Mouse (Mus musculus): ENCODE measurements around the gene 1700025G04Rik.

Gene 1700025G04Rik

DNA sequence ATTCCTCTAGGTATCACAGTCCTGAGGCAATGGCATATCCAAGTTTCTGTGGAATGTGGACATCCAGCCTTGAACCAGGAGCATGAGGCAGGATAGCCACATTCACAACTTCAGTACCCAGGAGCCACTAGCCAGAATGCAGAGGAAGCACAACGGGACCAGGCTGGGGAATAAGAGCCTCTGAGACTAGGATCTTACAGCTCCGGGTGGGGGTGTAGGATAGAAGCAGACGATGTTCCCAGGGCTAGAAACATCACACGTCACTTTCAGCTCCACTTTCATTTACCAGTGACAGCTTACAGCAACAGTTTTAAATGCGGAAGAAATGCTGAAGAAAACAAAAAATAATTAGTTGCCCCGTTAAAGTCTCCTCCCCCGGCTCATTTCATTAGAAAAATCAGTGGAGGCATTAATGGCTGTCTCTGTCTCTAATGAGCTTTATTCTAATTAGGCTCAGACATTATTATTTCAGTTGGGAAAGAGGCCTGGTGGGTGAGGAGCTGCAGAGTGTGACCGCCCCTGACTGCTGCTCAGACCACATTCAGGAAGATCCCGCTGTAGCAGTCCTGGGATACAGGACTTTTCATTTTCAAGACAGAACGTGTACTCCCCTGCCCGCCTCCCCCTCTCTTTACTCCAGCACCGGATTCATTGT is 189.1 kb downstream of the 1700025G04Rik start:
- DNase-seq (ENCODE audit: low spot score in 2 of 2), result no peak

DNA sequence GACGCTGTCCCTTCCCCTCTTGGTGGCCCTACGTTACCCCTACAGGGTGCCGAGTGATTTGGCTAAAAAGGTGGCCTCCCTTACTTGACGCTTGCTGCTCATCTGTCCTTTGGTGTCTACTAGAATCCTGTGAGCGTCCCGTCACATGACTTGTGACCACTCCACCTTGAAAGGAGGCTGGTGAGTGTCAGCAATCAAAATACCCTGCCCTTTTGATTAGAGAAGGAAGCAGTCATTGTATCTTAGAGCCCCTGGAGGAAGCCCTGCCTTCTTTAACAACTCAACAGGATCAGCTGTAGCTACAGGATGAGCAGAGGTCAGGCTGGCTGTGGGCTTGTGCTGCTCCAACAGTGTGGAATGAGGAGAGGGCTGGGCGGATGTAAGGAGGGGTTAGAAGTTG is 190.0 kb downstream of the 1700025G04Rik start:
- DNase-seq (ENCODE audit: low spot score in 2 of 2), result no peak

DNA sequence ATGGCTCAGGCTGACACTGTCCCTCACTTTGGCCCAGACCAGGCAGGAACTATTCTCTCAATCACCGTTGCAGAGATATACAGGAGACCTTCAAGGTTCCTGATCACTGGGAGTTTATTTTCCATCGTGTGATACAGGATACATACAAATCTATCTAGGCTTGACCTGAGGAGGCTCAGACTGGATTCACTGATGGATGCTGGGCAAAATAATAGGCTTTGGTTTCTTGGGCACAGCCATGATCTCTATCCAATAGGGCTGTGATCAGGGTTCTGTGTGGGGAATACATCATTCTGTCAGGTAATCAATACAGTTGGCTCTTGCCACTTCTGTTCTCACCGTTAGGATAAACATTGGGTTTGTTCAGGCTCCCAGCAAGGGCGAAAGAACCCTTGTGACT is 194.5 kb downstream of the 1700025G04Rik start:
- no peak for DNase-seq (ENCODE audit: low spot score in 2 of 2)

DNA sequence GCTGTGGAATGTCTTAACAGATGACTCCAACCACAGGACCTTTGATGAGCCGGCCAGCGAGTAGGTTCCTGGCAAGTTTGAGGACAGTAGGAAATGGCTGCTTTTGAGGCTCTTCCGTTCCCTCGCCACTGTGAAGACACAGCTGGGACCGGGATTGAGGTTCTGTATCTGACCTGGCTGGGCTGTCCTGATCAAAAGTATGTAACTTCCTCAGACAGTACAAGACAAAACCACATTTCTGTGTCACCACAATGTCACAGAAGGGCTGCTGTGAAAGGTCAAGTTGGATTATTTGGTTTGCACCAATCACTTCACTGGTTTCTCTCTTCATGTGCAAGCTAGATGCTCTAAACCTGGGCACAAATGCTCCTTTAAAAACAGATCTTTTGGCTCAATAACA is 195.9 kb downstream of the 1700025G04Rik start:
- DNase-seq (ENCODE audit: low spot score in 2 of 2), result no peak

DNA sequence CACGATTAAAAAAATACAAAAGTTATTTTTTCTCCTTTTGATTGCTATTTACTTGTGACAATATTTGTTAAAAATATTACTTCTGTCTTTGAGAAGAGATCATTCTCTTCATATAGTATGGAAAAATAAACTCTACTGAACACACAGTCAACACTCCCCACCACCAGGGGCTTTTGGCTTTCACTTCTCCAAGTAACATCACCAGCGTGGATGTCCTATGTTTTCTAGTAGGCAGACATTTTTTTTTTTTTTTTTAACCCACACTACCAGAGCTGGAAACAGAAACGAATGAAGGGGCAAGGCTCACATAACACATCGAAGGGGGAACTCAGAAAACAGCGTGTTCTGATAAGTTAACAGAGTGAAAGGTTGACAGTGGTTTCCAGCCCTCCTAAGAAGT is 197.9 kb downstream of the 1700025G04Rik start:
- DNase-seq (ENCODE audit: low spot score in 2 of 2), result no peak

DNA sequence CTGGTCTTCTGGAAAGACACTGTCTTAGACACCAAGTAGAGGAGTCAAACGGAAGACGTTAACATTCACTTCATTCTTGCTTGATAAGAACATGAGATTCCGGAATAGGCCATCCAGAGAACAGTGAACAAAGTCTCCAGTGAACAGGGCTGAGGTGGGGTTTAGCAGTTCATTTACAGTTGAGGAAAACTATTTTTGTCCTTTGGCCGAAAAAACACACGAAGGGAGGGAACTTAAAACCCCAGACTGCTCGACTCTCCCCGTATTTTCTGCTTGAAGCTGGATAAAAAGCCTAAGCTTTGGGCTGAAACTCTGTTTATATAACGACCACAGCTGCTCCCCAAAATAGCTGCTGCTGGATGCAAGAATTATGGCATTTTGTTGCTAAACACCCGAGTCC is 198.7 kb downstream of the 1700025G04Rik start:
- DNase-seq (ENCODE audit: low spot score in 2 of 2), result no peak

DNA sequence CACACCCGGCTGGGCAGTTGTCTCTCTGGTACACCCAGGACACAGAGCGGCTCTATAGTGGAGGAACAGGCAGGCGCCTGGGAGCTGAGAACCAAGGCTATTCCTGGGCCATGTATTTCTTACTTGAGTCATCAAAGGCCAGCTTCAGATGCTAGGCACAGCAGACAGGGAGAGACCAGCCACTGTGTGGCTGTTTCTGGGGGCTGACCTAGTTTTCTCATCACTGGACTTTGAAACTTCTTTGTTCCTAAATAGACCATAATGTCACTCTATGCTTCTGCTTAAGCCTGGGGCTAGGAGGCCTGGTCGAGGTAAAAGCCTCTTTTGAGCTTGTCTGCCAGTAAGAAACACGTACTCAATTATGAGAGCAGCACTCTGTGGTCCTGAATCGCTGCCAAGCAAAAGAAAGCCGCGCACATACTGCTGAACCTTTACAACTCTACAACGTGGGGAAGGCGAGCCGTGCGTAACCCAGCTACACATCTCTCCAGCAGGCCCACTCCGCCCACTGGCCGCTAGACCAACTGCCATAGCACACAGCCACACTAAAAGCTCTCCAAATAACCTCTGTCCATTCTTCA is 199.8 kb downstream of the 1700025G04Rik start:
- peak; percentile 33 to 44 for DNase-seq (ENCODE audit: low spot score in 2 of 2)

DNA sequence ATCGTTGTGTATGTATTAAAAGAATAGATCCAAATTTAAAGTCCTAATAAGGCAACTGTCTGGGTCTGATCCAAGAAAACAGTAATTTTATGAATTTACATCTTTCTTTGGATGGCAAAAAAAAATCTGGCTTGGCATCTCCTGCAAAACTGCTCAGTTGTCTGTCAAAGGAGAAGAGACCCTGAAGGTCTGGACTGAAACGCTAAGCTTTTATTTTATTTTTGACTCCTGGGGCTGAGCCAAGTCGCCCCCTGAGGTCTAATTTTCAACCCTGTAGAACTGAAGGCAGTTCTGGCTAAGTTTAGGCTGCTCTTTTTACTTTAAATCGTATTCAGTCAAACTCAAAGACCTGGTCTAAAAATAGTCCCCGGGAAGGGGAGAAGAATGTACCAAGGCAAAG is 202.3 kb downstream of the 1700025G04Rik start:
- DNase-seq (ENCODE audit: low spot score in 2 of 2), result no peak

DNA sequence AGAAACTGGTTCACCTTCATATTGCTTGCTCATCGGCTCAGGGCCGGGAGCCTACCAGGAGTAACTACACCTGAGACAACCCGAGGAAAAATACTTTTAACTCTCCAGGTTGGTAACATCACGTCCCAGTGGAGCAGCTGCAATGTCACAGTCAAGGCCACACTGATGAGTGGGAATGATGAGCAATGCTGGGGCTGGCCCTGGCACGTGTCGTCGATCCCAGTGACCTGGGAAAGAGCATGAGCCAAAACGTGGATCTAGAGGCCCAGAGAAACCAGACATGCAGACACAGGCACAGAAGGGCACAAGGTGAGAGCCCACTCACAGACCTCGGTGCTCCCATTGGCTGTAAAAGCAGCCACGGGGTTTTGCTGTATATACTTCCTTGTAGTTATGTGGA is 202.8 kb downstream of the 1700025G04Rik start:
- DNase-seq (ENCODE audit: low spot score in 2 of 2), result no peak

DNA sequence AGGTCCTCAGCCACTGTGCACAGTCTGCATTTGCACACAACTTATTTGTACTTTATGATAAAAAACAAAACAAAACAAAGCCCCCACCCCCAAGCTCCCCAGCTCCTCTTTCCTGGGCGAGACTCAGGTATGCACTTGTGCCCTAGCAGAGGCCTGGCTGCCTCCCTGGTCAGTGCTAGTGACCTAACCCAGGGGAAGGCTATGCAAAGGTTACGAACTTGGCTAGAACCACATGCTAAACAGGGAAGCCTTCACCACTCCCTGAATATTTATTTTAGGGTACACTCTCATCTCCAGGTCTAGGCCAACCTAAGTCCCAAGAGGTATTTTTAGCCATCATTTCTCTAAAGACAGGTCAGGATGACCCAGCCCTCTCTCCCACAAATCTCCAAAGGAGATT is 203.8 kb downstream of the 1700025G04Rik start:
- no peak for DNase-seq (ENCODE audit: low spot score in 2 of 2)

DNA sequence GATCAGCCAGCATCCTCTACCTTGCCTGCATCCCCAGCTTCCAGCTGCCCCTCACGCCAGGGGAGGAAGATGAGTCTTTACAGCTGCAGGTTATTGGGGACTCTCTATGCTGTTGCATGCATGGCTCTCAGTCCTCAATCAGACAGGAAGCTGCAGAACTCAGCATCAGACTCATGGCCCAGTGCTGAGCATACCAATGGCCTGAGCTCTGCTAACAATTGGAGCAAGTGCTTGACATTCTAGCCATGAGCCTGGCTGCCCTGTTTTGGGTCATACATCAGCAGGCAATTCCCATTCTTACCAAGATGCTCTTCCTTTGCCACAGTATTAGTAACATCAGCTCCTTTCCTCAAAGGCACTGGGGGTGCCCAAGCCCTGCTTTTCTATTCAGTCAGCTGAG is 208.7 kb downstream of the 1700025G04Rik start:
- DNase-seq (ENCODE audit: low spot score in 2 of 2), result no peak

DNA sequence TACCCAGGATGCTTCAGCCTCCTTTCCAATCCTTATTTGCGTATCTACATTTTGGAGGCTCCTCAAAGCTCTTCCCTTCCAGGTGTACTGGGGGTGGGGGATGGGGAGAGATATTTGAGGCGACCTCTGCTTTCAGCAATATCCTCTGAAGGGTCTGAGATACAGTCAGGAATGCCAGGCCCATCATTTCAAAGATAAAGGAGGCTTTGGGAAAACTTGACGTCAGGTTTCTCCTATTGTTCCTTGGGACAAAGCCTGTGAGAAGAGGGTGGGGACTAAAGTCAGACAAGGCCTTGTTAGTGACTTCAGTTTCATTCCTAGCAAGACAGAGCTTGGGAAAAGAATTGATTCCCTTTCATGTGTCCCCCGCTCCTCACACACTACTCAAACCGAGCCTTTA is 209.2 kb downstream of the 1700025G04Rik start:
- no peak for DNase-seq (ENCODE audit: low spot score in 2 of 2)

DNA sequence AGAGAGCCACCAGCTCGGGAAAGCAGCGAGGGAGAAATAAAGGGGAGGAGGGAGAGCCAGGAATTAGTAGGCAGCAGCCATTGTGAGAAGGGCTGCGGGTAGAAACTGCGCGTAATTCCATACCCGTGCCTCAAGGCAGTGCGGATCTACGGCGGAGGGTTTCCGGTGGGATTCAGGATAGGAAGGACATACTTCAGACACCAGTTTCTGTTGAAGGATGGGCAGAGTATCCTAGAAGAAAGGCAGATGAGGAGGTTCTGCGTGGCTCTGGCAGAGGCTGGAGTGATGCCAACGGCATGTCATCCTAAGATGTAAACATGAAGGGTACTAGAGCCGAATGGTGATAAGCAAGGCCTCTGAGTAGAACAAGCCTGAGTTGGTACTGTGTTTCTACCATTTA is 210.0 kb downstream of the 1700025G04Rik start:
- DNase-seq (ENCODE audit: low spot score in 2 of 2), result no peak

DNA sequence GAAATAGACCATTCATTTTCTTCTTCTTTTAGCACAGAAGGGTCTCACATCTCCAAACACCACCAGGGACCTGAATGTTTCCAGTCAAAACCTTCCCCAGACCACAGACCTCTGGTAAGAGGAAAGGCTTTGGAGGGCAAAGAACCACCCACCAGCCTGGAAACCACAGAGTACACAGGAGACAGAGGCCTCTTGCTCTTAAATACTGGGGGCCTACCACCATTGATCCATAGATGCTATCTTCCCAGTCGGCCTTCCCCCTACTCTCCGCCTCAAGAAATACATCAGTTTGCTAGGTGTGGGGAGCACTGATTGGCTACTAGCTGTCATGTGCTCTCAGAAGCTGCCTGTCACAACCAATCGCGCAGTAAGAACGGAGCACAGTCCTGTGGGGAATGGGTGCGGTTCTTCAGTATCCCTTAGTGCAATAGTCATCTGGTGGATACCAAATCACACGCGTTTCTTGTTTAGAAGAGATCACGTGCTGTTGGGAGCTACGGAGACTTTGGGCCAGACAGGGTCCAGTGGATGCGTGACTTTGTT is 210.5 kb downstream of the 1700025G04Rik start:
- DNase-seq (ENCODE audit: low spot score in 2 of 2), result no peak

DNA sequence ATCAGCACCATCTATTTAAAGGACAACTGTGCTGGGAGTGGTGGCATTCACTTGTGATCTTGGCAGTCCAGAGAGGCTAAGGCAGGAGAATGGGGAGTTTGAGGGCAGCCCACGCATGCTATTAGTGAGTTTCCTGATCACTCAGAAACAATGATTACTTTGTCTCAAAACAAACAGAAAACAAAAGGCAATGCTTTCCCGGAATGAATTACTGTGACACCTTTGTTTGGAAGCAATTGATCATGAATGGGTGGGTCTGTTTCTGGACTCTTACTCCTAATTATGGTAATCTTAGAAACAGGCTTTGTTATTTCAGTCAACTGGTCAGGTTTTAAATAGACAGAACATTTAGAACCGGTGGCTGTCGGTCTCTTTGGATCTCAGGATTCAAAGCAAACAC is 211.5 kb downstream of the 1700025G04Rik start:
- DNase-seq (ENCODE audit: low spot score in 2 of 2), result no peak

DNA sequence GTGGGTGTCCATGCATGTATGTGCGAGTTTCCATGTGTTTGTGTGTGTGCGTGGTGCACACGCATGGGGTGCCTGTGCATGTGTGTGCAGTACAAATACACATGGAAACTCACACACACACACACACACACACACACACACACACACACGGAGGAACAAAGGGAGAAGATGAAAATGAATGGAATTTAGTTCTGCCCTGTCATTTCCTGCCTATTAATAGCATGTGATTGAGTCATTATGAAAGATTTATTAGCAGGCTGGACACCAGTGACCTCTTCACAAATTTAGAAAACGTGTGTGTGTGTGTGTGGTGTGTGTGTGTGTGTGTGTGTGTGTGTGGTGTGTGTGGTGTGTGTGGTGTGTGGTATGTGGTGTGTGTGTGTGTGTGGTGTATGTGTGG is 217.0 kb downstream of the 1700025G04Rik start:
- no peak for DNase-seq (ENCODE audit: low spot score in 2 of 2)

DNA sequence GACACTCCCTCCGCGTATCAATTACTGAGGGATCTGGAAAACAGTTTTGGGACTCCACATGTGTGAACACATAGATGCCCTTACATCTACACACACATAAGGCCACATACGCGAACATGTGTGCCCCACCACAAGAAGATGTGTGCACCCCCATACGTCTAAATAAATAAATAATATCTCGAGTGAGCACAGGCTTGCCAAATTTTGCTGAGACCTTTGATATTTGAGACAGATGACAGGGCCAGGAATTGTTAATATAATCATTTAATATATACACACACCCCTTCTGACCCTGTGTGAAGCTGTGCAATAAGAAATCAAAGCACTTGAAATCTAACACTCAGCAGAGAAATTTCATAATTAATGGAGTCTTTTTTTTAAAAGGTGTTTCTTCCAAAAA is 225.6 kb downstream of the 1700025G04Rik start:
- no peak for DNase-seq (ENCODE audit: low spot score in 2 of 2)

DNA sequence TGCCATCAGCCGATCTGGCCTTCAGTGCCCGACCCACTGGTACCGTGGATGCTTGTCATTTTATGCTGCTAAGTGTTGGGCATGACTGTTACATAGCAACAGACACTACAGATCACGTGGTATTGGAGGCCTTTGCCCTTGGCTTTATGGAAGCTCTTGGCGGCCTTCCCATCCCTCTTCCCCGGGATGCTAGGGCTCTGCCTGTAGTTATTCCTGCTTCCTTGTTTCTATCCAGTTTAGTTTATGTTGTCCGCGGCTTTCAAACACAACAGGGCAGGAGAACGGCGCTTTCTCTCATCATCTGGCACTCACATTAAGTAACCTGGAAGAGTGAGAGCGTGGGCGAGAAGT is 226.2 kb downstream of the 1700025G04Rik start:
- DNase-seq (ENCODE audit: low spot score in 2 of 2), result no peak

DNA sequence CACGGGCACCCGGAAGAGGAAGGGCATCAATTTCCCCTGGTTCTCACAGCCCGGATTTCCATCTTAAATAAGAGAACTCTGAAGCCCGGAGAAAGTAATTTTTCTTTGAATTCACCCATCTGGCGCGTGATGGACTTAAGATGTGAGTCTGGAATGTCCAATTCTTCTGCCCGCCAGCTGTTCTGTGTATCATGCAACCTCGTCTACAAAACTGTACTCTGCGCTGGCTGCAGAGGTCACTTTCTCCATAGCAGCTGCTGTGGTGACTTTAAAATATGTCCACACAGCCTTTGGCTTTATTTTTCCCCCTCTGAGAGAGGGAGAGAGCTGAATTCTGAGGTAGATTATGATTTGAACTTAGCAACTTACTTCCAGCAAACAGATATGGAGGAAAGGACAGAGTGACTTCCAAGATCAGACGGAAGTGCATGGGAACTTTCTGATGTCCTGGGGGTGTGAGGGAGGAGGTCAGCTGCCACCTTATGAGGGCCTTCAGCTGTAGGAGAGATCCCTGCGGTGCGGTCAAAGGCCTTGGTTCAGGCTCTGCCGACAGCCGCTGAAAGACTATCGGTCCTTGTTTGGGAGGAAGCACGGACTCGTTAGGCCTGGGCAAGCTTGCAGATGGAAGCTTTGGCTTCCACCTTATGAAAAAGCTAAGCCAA is 226.7 kb downstream of the 1700025G04Rik start:
- DNase-seq (ENCODE audit: low spot score in 2 of 2), result no peak

DNA sequence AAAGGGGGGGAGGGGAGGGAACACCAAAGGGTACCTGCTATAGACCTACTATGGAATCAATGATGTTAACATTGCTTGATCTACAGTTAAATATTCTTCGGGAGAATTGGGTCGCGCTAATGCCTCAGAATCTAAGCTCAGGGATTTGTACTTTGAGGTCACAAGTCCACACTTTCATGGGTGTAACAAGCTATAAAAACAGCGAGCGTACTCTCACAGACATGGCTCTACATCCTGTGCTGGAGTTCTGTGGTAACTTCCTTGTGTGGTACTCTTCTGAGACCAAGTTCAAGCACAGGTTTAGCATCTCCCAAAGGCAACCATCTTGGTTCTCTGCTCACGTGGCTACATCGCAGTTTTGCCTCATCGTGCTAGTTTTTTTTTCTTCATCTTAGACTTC is 227.8 kb downstream of the 1700025G04Rik start:
- DNase-seq (ENCODE audit: low spot score in 2 of 2), result no peak

DNA sequence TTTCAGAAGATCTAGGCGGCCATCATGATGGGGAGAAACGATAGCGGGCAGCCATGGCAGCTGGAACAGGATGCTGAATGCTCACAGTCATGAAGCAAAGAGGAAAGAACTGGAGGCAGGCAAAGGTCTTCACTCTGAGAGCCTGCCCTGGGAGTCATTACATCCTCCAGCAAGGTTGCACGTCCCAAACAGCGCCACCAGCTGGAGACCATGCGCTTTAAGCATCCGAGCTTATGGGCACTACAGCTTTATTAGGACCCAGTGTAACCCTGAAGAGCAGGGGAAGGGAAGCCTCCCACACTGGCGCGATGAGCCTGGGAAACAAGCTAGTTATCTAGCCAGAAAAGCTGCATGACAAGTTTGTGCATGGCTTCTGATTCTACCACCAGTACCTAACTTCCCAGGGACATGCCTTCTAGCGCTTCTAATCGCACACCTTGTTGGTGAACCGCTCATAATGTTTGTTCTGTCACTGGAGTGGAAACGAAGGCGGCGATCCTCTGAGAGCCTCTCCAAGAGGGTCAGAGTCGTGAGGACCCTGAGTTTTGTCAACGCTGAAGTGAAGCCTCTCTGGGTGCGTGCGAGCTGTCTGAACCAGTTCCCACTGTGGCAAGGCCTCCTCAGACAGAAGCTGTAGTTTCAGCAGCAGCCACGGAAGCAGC is 228.5 kb downstream of the 1700025G04Rik start:
- no peak for DNase-seq (ENCODE audit: low spot score in 2 of 2)

DNA sequence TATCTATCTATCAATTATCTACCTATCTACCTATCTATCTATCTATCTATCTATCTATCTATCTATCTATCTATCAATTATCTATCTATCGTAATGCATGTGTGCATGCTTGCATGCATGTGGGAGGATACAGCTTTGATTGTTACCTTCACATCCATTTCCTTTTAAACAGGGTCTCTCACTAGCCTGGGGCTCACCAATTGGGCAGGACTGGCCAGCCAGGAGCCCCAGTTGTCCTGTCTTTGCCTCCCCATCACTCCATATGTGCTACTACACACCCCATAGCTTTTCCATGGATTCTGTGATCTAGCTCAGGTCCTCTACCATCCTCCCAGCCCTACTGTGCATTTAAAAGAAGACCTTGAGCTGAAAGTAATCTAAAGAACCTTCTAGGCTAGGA is 231.5 kb downstream of the 1700025G04Rik start:
- DNase-seq (ENCODE audit: low spot score in 2 of 2), result no peak

DNA sequence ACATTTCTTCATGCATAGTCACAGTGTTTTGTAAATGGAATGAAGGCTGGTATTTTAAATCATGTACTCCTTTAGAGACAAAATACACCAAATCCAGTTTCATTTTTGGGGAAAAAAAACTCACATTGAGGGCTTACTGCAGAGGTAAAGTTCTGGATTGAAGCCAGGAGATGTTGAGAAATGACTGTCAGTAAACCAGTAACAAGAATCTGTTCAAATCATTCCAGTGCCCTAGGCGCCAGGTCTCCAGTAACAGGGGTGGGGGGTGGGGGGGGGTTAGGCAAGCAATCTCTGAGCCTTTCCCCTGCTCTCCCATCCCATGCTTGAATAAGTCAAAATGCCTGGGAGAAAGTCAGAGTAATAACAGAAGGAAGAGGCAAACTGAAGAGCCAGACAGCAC is 234.4 kb downstream of the 1700025G04Rik start:
- DNase-seq (ENCODE audit: low spot score in 2 of 2), result no peak

Measured in frontal cortex, postnatal 14 days (tissue).